Mouse (Mus musculus): Measurements from ENCODE around the gene Tmem135. TPM values are rescaled to one million over a fixed set of nuclear protein-coding genes. Genes with fewer than 3 reads are reported as not detected.

Gene Tmem135
- total and polyA plus RNA-seq, 2 experiments from 2014 or later = 31.4 to 33.5 TPM

GRCm38 (mm10) chr7:89370086-89370485, 33.9 kb downstream of the Tmem135 start:
- H3K9ac ChIP-seq (replicated peaks; ENCODE audit: low read length) = no peak overlapping the region
- H3K36me3 ChIP-seq (ENCODE audit: insufficient read depth, low read length) = no peaks in the 10 kb centered on the region
- H3K4me2 ChIP-seq (ENCODE audit: low read depth, low read length) = no peak overlapping the region
- no peaks in the 10 kb centered on the region for H3K9me3 ChIP-seq (ENCODE audit: low read length)
- H3K4me3 ChIP-seq (ENCODE audit: low read length) = no peak overlapping the region
- no peak for ATAC-seq
- no peak for DNase-seq (ENCODE audit: low spot score)
- no peaks in the 10 kb centered on the region for H3K4me1 ChIP-seq (ENCODE audit: insufficient read depth, low read length)
- H3K27me3 ChIP-seq (ENCODE audit: insufficient read depth, low read length) = no peaks in the 10 kb centered on the region
- no peak for TF ChIP-seq CTCF (IDR thresholded peaks at IDR 0.05; ENCODE audit: low read depth)
- 81% methylated on average over 1 of the region's 1 CpGs for WGBS
- no peak overlapping the region for H3K27ac ChIP-seq

- Histone ChIP-seq H3K9ac (replicated peaks; ENCODE audit: low read length) (no peak overlapping the region), H3K36me3 (ENCODE audit: insufficient read depth, low read length) (no peaks in the 10 kb centered on the region), H3K27ac (no peak overlapping the region), H3K4me2 (ENCODE audit: low read depth, low read length) (no peak overlapping the region), H3K9me3 (ENCODE audit: low read length) (no peaks in the 10 kb centered on the region), H3K27me3 (ENCODE audit: insufficient read depth, low read length) (no peaks in the 10 kb centered on the region), H3K4me3 (ENCODE audit: low read length) (no peak overlapping the region), H3K4me1 (ENCODE audit: insufficient read depth, low read length) (no peaks in the 10 kb centered on the region)
- TF ChIP-seq CTCF (IDR thresholded peaks at IDR 0.05; ENCODE audit: low read depth) = no peak
- 41% methylated on average over 3 of the region's 3 CpGs for whole genome bisulfite sequencing
- ATAC-seq (no peak), DNase-seq (ENCODE audit: low spot score) (no peak)
These were observed 36.4 kb downstream of the Tmem135 start for GRCm38 (mm10) chr7:89367643-89368042.

- Histone ChIP-seq H3K4me3 (ENCODE audit: low read length) (no peak overlapping the region), H3K4me2 (ENCODE audit: low read depth, low read length) (0 out of 2 replicates have a peak overlapping the region, but pooled peaks have one; percentile 28), H3K36me3 (ENCODE audit: insufficient read depth, low read length) (no peaks in the 10 kb centered on the region), H3K9me3 (ENCODE audit: low read length) (no peaks in the 10 kb centered on the region), H3K27me3 (ENCODE audit: insufficient read depth, low read length) (no peaks in the 10 kb centered on the region), H3K27ac (no peak overlapping the region), H3K4me1 (ENCODE audit: insufficient read depth, low read length) (no peaks in the 10 kb centered on the region), H3K9ac (replicated peaks; ENCODE audit: low read length) (no peak overlapping the region)
- ATAC-seq (no peak; the same call in 1 of the 2 replicates), DNase-seq (ENCODE audit: low spot score) (peak; percentile 25)
- TF ChIP-seq CTCF (IDR thresholded peaks at IDR 0.05; ENCODE audit: low read depth) = no peak
- WGBS = 49% methylated on average over 10 of the region's 10 CpGs
These were observed 38.7 kb downstream of the Tmem135 start for GRCm38 (mm10) chr7:89365135-89365880.

GRCm38 (mm10) chr7:89363975-89364374, 40.0 kb downstream of the Tmem135 start:
- DNase-seq (ENCODE audit: low spot score) (no peak), ATAC-seq (no peak)
- no peaks in the 10 kb centered on the region for H3K27me3 ChIP-seq (ENCODE audit: insufficient read depth, low read length)
- TF ChIP-seq CTCF (IDR thresholded peaks at IDR 0.05; ENCODE audit: low read depth) = no peak
- H3K9me3 ChIP-seq (ENCODE audit: low read length) = no peaks in the 10 kb centered on the region
- no peaks in the 10 kb centered on the region for H3K4me1 ChIP-seq (ENCODE audit: insufficient read depth, low read length)
- H3K36me3 ChIP-seq (ENCODE audit: insufficient read depth, low read length) = no peaks in the 10 kb centered on the region
- H3K4me2 ChIP-seq (ENCODE audit: low read depth, low read length) = no peak overlapping the region
- no peak overlapping the region for H3K4me3 ChIP-seq (ENCODE audit: low read length)
- no peak overlapping the region for H3K9ac ChIP-seq (replicated peaks; ENCODE audit: low read length)
- 89% methylated on average over 5 of the region's 5 CpGs for WGBS
- H3K27ac ChIP-seq = no peak overlapping the region

GRCm38 (mm10) chr7:89356307-89356706, 47.7 kb downstream of the Tmem135 start:
- no peaks in the 10 kb centered on the region for H3K4me1 ChIP-seq (ENCODE audit: insufficient read depth, low read length)
- WGBS = 42% methylated on average over 4 of the region's 4 CpGs
- no peak for DNase-seq (ENCODE audit: low spot score)
- H3K36me3 ChIP-seq (ENCODE audit: insufficient read depth, low read length) = no peaks in the 10 kb centered on the region
- H3K9ac ChIP-seq (replicated peaks; ENCODE audit: low read length) = no peak overlapping the region
- no peak overlapping the region for H3K4me2 ChIP-seq (ENCODE audit: low read depth, low read length)
- no peak for ATAC-seq
- H3K4me3 ChIP-seq (ENCODE audit: low read length) = no peak overlapping the region
- no peaks in the 10 kb centered on the region for H3K9me3 ChIP-seq (ENCODE audit: low read length)
- no peak for TF ChIP-seq CTCF (IDR thresholded peaks at IDR 0.05; ENCODE audit: low read depth)
- H3K27ac ChIP-seq = no peak overlapping the region
- H3K27me3 ChIP-seq (ENCODE audit: insufficient read depth, low read length) = no peaks in the 10 kb centered on the region

- no peak for TF ChIP-seq CTCF (IDR thresholded peaks at IDR 0.05; ENCODE audit: low read depth)
- WGBS = 76% methylated on average over 8 of the region's 8 CpGs
- H3K9ac ChIP-seq (replicated peaks; ENCODE audit: low read length) = no peak overlapping the region
- H3K27me3 ChIP-seq (ENCODE audit: insufficient read depth, low read length) = no peaks in the 10 kb centered on the region
- H3K4me2 ChIP-seq (ENCODE audit: low read depth, low read length) = no peak overlapping the region
- DNase-seq (ENCODE audit: low spot score) (no peak), ATAC-seq (no peak)
- H3K4me1 ChIP-seq (ENCODE audit: insufficient read depth, low read length) = no peaks in the 10 kb centered on the region
- H3K36me3 ChIP-seq (ENCODE audit: insufficient read depth, low read length) = no peaks in the 10 kb centered on the region
- no peaks in the 10 kb centered on the region for H3K9me3 ChIP-seq (ENCODE audit: low read length)
- no peak overlapping the region for H3K27ac ChIP-seq
- H3K4me3 ChIP-seq (ENCODE audit: low read length) = no peak overlapping the region
These were observed 48.3 kb downstream of the Tmem135 start for GRCm38 (mm10) chr7:89355519-89356255.

- ATAC-seq (no peak), DNase-seq (ENCODE audit: low spot score) (no peak)
- H3K4me3 ChIP-seq (ENCODE audit: low read length) = no peak overlapping the region
- H3K9ac ChIP-seq (replicated peaks; ENCODE audit: low read length) = no peak overlapping the region
- H3K27me3 ChIP-seq (ENCODE audit: insufficient read depth, low read length) = no peaks in the 10 kb centered on the region
- no peaks in the 10 kb centered on the region for H3K9me3 ChIP-seq (ENCODE audit: low read length)
- H3K4me2 ChIP-seq (ENCODE audit: low read depth, low read length) = no peak overlapping the region
- H3K4me1 ChIP-seq (ENCODE audit: insufficient read depth, low read length) = peaks cover 3% of the 10 kb centered on the region
- TF ChIP-seq CTCF (IDR thresholded peaks at IDR 0.05; ENCODE audit: low read depth) = no peak
- no peaks in the 10 kb centered on the region for H3K36me3 ChIP-seq (ENCODE audit: insufficient read depth, low read length)
- H3K27ac ChIP-seq = no peak overlapping the region
These were observed 62.0 kb downstream of the Tmem135 start for GRCm38 (mm10) chr7:89342021-89342420.

Data from hindbrain, postnatal 0 days (tissue).